Mouse (Mus musculus) C2C12 (cell line): ENCODE data around the gene Trib2. TPM values are rescaled to one million over a fixed set of nuclear protein-coding genes. Genes with fewer than 3 reads are reported as not detected.

Experiments used
- H3K27me3 ChIP-seq: one replicate; pipeline ENCODE4 v1.6.1; 2011; ENCODE audit not compliant: control insufficient read depth, insufficient read depth, insufficient read length
- H3K36me3 ChIP-seq: one replicate; pipeline ENCODE4 v1.6.1; 2011; ENCODE audit not compliant: control insufficient read depth, insufficient read depth
- H3K4me3 ChIP-seq: one replicate; pipeline ENCODE4 v1.5.1; 2011; ENCODE audit warnings: mild to moderate bottlenecking, control low read depth; ENCODE audit not compliant: poor library complexity, insufficient read depth, severe bottlenecking
- H3K79me2 ChIP-seq: one replicate; pipeline ENCODE4 v1.6.1; 2011; ENCODE audit not compliant: control insufficient read depth, insufficient read depth
- H3K79me3 ChIP-seq: one replicate; pipeline ENCODE4 v1.6.1; 2011; ENCODE audit warnings: low read depth, control low read depth
- H3ac ChIP-seq: one replicate; pipeline ENCODE3; 2011; ENCODE audit warnings: low read depth; ENCODE audit not compliant: control insufficient read depth, insufficient read length
- CEBPB ChIP-seq: IDR thresholded peaks from one replicate; pipeline ENCODE4 v1.6.1; 2011; ENCODE audit warnings: low read depth, mild to moderate bottlenecking, control low read depth, moderate library complexity
- CTCF ChIP-seq: IDR thresholded peaks from one replicate; pipeline ENCODE4 v1.5.1; 2011; ENCODE audit not compliant: control insufficient read depth, insufficient read depth, insufficient read length
- FOSL1 ChIP-seq: IDR thresholded peaks from one replicate; pipeline ENCODE4 v1.8.0; 2011; ENCODE audit warnings: mild to moderate bottlenecking, low read length; ENCODE audit not compliant: poor library complexity, insufficient read depth, severe bottlenecking
- MAX ChIP-seq: IDR thresholded peaks from one replicate; pipeline ENCODE4 v1.6.1; 2011; ENCODE audit warnings: mild to moderate bottlenecking, control low read depth
- MYOD1 ChIP-seq: IDR thresholded peaks from one replicate; pipeline ENCODE4 v1.6.1; 2011; ENCODE audit warnings: low read depth; ENCODE audit not compliant: control insufficient read depth, insufficient read length
- MYOG ChIP-seq: IDR thresholded peaks from one replicate; pipeline ENCODE4 v1.6.1; 2011; ENCODE audit not compliant: control insufficient read depth, insufficient read length; ENCODE audit errors: extremely low read depth
- USF1 ChIP-seq: IDR thresholded peaks from one replicate; pipeline ENCODE4 v1.6.1; 2011; ENCODE audit warnings: low read depth, mild to moderate bottlenecking, control low read depth, moderate library complexity
- polyA plus RNA-seq: library from polyadenylated mRNA; unstranded; fragments of >200 nt; fragmentation: generic; extraction: Trizol; gene quantifications from one replicate; pipeline ENCODE4 v1.2.1, GENCODE M21; 2012; ENCODE audit warnings: missing spikeins

The Trib2 gene
- polyA plus RNA-seq, 1 experiment, result 1.8 TPM

DNA sequence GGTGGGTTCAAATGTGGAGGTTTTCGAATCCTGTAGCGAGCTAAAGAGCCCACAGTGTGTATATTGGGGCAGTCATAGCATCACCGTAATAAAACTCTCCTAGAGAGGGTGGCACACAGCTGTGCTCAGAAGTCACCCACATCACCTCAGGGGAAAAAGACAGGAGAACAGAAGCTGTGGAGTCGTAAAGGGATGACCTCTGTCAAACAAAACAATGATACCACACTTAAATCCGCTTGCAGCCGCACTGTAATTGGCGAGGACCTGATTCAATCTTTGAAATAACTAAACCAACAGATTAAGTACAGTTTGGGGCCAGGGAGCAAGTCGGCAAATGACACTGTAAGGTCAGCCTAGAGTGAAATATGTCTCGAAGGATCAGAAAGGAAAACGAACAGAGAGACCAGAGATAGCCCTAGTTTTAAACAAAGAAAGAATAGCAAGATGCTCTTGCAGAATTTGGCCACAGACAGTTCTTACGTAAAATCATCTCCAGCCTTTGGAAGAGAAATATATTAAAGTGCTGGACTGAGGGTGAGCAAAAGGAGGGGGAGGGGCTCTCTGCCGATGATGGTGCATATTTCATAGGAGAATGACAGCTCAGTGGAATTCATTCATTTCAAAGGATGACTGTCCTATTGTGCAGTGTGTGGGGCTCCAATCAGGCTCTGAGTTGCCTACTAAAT lies 3.4 kb downstream of the Trib2 start:
- H3K79me2 ChIP-seq, result peaks cover 34% of the 10 kb centered on the region
- H3ac ChIP-seq, result no peak overlapping the region
- H3K4me3 ChIP-seq, result no peak overlapping the region
- no peaks in the 10 kb centered on the region for H3K27me3 ChIP-seq
- TF ChIP-seq CTCF, result no peak
- no peak for TF ChIP-seq MYOG
- peak; percentile 72 for TF ChIP-seq MYOD1
- no peak for TF ChIP-seq USF1
- H3K36me3 ChIP-seq, result peaks cover 4% of the 10 kb centered on the region
- H3K79me3 ChIP-seq, result peaks cover 3% of the 10 kb centered on the region

DNA sequence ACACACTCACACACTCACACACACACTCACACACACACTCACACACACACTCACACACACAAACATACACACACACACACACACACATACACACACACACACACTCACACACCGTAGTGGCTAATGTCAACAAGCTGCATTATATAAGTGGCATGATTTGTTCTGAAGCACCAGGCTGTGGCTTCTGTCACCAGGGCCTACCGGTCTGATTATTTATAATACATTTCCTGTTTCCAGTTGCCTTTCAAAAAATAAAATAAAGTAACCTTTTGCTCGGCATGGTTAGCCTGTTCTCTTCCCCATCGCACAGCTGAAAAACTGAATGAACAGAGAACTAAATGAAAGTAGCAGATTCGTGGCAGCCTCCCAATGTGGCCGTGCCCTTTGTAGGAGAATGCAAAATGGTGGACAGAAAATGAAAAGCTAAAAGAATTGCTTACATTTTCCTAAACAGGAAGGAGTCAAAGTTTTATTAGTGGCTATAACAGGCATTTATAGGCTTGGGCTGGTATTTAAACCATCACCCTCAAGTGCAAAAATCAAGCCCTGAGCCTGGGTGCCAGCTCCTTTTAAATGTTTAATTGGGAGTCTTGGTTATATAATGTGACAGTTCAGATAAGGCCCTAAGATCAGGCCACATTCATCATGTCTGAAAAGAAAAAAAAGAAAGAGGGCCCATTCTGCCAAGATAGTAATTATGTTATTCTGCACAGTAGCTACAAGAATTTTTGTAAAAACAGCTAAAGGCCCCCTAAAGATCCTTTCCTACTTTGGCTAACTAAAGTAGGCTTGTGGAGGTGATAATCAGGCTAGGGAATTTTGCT lies 4.4 kb downstream of the Trib2 start:
- Histone ChIP-seq H3K36me3 (peaks cover 5% of the 10 kb centered on the region), H3K79me3 (peaks cover 3% of the 10 kb centered on the region), H3K79me2 (peaks cover 34% of the 10 kb centered on the region), H3K27me3 (no peaks in the 10 kb centered on the region), H3K4me3 (no peak overlapping the region), H3ac (no peak overlapping the region)
- TF ChIP-seq MYOD1, result no peak
- TF ChIP-seq MAX, result no peak
- no peak for TF ChIP-seq CTCF
- TF ChIP-seq FOSL1, result no peak
- no peak for TF ChIP-seq USF1
- TF ChIP-seq CEBPB, result no peak
- no peak for TF ChIP-seq MYOG

DNA sequence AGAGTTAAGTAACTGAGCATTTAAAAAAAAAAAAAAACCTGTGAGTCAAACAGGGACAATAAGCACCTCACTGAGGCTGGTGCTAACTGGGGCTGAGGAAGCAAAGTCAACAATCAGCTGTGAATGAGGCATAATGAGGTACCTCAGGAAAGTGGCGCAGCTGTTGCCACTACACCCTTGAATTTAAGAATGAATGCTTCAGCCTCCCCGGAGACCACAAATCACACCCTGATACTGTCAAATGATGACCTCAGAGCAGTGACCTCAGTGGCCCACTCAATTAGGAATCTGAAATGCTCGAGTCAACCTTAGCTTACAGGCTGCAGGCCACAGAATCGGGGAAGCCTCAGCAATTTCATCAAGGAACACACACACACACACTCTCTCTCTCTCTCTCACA lies 5.0 kb downstream of the Trib2 start:
- peaks cover 5% of the 10 kb centered on the region for H3K36me3 ChIP-seq
- no peaks in the 10 kb centered on the region for H3K27me3 ChIP-seq
- H3K79me3 ChIP-seq, result peaks cover 3% of the 10 kb centered on the region
- H3K4me3 ChIP-seq, result no peak overlapping the region
- no peak for TF ChIP-seq CEBPB
- TF ChIP-seq MYOD1, result peak; percentile 94
- H3K79me2 ChIP-seq, result peaks cover 34% of the 10 kb centered on the region
- no peak overlapping the region for H3ac ChIP-seq

DNA sequence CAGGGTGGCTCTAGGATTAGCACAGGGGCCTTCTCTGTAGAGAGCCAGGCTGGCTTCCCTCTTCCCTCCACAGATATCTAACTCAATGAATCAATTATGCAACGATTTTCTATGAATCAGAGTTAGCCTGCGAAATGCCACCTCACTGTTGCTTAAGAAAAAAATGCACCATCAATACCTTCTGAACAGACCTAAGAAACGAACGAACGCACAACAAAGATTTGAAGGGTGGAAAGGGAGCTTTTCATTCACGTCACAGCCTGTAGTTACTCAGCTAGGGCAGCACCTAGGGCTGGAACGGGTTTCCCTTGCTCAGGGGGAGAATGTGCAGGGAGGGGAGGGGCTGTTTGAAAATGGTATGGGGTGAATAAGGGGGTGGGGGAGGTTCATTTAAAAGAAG lies 5.8 kb downstream of the Trib2 start:
- TF ChIP-seq CEBPB (no peak), MYOG (no peak), MYOD1 (no peak), MAX (no peak), CTCF (no peak), FOSL1 (no peak), USF1 (no peak)
- Histone ChIP-seq H3K79me2 (peaks cover 34% of the 10 kb centered on the region), H3K27me3 (no peaks in the 10 kb centered on the region), H3K36me3 (peaks cover 5% of the 10 kb centered on the region), H3K79me3 (peaks cover 3% of the 10 kb centered on the region), H3K4me3 (no peak overlapping the region), H3ac (no peak overlapping the region)

DNA sequence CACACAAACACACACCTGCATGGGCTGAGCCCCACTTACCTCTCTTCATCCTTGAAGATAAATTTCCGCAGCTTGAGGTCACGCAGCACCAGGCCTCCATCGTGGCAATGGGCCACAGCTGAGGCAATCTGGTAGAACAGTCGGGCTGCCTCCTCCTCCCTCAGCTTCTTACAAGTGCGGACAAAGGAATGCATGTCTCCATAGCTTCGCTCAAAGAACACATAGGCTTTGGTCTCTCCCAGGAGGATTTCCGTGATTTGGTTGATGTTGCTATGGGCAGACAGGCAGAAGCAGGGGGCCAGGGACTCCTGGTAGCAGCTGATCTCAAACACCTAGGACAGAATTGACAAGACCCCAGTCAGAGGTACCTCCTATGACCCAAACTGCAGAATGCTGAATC lies 7.1 kb downstream of the Trib2 start:
- peaks cover 22% of the 10 kb centered on the region for H3K79me2 ChIP-seq
- H3K79me3 ChIP-seq, result peaks cover 3% of the 10 kb centered on the region
- TF ChIP-seq MAX (no peak), MYOD1 (no peak)
- no peak overlapping the region for H3ac ChIP-seq
- H3K27me3 ChIP-seq, result no peaks in the 10 kb centered on the region
- H3K4me3 ChIP-seq, result no peak overlapping the region
- H3K36me3 ChIP-seq, result peaks cover 12% of the 10 kb centered on the region

DNA sequence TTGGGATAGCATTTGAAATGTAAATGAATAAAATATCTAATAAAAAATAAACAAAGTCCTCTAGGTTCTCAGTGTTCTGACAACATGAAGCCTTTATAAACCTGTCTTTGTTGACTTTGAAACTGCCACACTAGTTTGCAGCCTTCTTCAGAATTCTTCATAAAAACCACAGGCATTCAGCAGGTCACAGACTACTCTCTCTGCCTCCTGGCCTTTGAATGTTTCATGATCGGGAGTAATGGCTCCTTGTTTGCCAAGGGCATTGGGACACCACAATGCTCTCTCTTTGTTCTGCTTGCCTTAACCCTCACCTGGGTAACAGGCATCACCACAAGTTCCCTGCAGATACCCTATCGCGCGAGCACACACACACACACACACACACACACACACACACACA lies 7.5 kb downstream of the Trib2 start:
- peaks cover 12% of the 10 kb centered on the region for H3K36me3 ChIP-seq
- no peak overlapping the region for H3ac ChIP-seq

More for the DNA sequence above, 7.5 kb downstream of the Trib2 start:
- H3K4me3 ChIP-seq, result no peak overlapping the region
- H3K27me3 ChIP-seq, result no peaks in the 10 kb centered on the region
- peaks cover 3% of the 10 kb centered on the region for H3K79me3 ChIP-seq
- TF ChIP-seq MAX, result no peak
- no peak for TF ChIP-seq FOSL1
- TF ChIP-seq CTCF, result no peak
- TF ChIP-seq MYOG, result no peak
- TF ChIP-seq CEBPB, result no peak
- TF ChIP-seq USF1, result no peak
- no peak for TF ChIP-seq MYOD1
- H3K79me2 ChIP-seq, result peaks cover 18% of the 10 kb centered on the region
